Mouse (Mus musculus) B cell, adult (primary cell): ENCODE data around the gene Skap1. TPM values are rescaled to one million over a fixed set of nuclear protein-coding genes. Genes with fewer than 3 reads are reported as not detected.

Experiments
- total RNA-seq: library from RNA; stranded (reverse); gene quantifications from 4 replicates; pipeline ENCODE4 v1.2.4, GENCODE M21; 2023; ENCODE audit not compliant: inconsistent age

The Skap1 gene
- total RNA-seq, result 1.9 to 5.1 TPM (median 2.9 TPM) in 4 replicates

GRCm38 (mm10) chr11:96463986-96464715, at the start of gene Skap1:
TSS of gene Skap1 (plus strand) at chr11:96464593.

GRCm38 (mm10) chr11:96776968-96777962, 312.9 kb downstream of the Skap1 start, which contains the start of gene Snx11:
TSS of gene Snx11 (minus strand) at chr11:96777559.

GRCm38 (mm10) chr11:96788871-96789795, 324.7 kb downstream of the Skap1 start, which contains the start of gene Cbx1:
TSS of gene Cbx1 (plus strand) at chr11:96789127.

Other genes starting within 250 kb of the Skap1 start
- not detected in 4 replicates for gene Hoxb9, start 193.1 kb upstream of the Skap1 start, total RNA-seq
- not detected in 4 replicates for gene Hoxb8, start 182.7 kb upstream of the Skap1 start, total RNA-seq
- gene Hoxb7, start 178.0 kb upstream of the Skap1 start, total RNA-seq, result not detected in 4 replicates
- gene Hoxb6, start 172.1 kb upstream of the Skap1 start, total RNA-seq, result not detected in 4 replicates
- gene Hoxb5, start 161.3 kb upstream of the Skap1 start, total RNA-seq, result not detected in 4 replicates
- gene Hoxb4, start 146.3 kb upstream of the Skap1 start, total RNA-seq, result 1.6 to 2.9 TPM (median 2.5 TPM) in 4 replicates
- gene Hoxb3, start 141.3 kb upstream of the Skap1 start, total RNA-seq, result 0.26 to 0.36 TPM in 2 of 4 replicates, not detected in the others
- gene Hoxb2, start 114.1 kb upstream of the Skap1 start, total RNA-seq, result not detected in 4 replicates
- not detected in 4 replicates for gene Hoxb1, start 98.8 kb upstream of the Skap1 start, total RNA-seq